Mouse (Mus musculus): Measurements from ENCODE around the gene 4930404N11Rik. TPM values are rescaled to one million over a fixed set of nuclear protein-coding genes. Genes with fewer than 3 reads are reported as not detected.

Gene 4930404N11Rik
- polyA plus RNA-seq, 1 experiment from 2014 or later: 3.0 TPM

GRCm38 (mm10) chr10:81330007-81330406 is 35.6 kb downstream of the 4930404N11Rik start:
- no peak for DNase-seq (ENCODE audit: low spot score)

GRCm38 (mm10) chr10:81329194-81329975 is 36.2 kb downstream of the 4930404N11Rik start:
- peak; percentile 89 for DNase-seq (ENCODE audit: low spot score)

GRCm38 (mm10) chr10:81328386-81328785 is 37.2 kb downstream of the 4930404N11Rik start, which contains the start of gene Tbxa2r:
Gene Tbxa2r (plus strand): TSS chr10:81328731.
- peak; percentile 81 for DNase-seq (ENCODE audit: low spot score)

- DNase-seq (ENCODE audit: low spot score): no peak
Measured at GRCm38 (mm10) chr10:81327959-81328358, 37.7 kb downstream of the 4930404N11Rik start.

- DNase-seq (ENCODE audit: low spot score): peak; percentile 19
Measured at GRCm38 (mm10) chr10:81326858-81327257, 38.8 kb downstream of the 4930404N11Rik start.

- no peak for DNase-seq (ENCODE audit: low spot score)
Measured at GRCm38 (mm10) chr10:81325781-81326180, 39.8 kb downstream of the 4930404N11Rik start.

GRCm38 (mm10) chr10:81325176-81325575 is 40.4 kb downstream of the 4930404N11Rik start:
- DNase-seq (ENCODE audit: low spot score): no peak

GRCm38 (mm10) chr10:81323791-81324530 is 41.7 kb downstream of the 4930404N11Rik start:
- no peak for DNase-seq (ENCODE audit: low spot score)

GRCm38 (mm10) chr10:81323141-81323775 is 42.4 kb downstream of the 4930404N11Rik start:
- DNase-seq (ENCODE audit: low spot score): no peak

GRCm38 (mm10) chr10:81322444-81322843 is 43.2 kb downstream of the 4930404N11Rik start:
- DNase-seq (ENCODE audit: low spot score): no peak

- no peak for DNase-seq (ENCODE audit: low spot score)
Measured at GRCm38 (mm10) chr10:81321436-81321835, 44.2 kb downstream of the 4930404N11Rik start.

GRCm38 (mm10) chr10:81320550-81321347 is 44.9 kb downstream of the 4930404N11Rik start, which contains the start of gene Cactin:
Gene Cactin (plus strand): TSS chr10:81321103.
- peak; percentile 100 for DNase-seq (ENCODE audit: low spot score)

- DNase-seq (ENCODE audit: low spot score): peak; percentile 34
Measured at GRCm38 (mm10) chr10:81319741-81320549, 45.7 kb downstream of the 4930404N11Rik start.

- DNase-seq (ENCODE audit: low spot score): no peak
Measured at GRCm38 (mm10) chr10:81319330-81319699, 46.3 kb downstream of the 4930404N11Rik start.

GRCm38 (mm10) chr10:81318589-81319329 is 46.9 kb downstream of the 4930404N11Rik start:
- no peak for DNase-seq (ENCODE audit: low spot score)

GRCm38 (mm10) chr10:81317273-81317672 is 48.3 kb downstream of the 4930404N11Rik start:
- DNase-seq (ENCODE audit: low spot score): no peak

GRCm38 (mm10) chr10:81316338-81317060 is 49.1 kb downstream of the 4930404N11Rik start:
- no peak for DNase-seq (ENCODE audit: low spot score)

- no peak for DNase-seq (ENCODE audit: low spot score)
Measured at GRCm38 (mm10) chr10:81315587-81315986, 50.0 kb downstream of the 4930404N11Rik start.

- no peak for DNase-seq (ENCODE audit: low spot score)
Measured at GRCm38 (mm10) chr10:81314201-81314600, 51.4 kb downstream of the 4930404N11Rik start.
